Mouse (Mus musculus): ENCODE data around the gene Trim29.

GRCm38 (mm10) chr9:43316466-43316865 is 5.8 kb downstream of the Trim29 start:
- TF ChIP-seq POLR2AphosphoS2 (IDR thresholded peaks at IDR 0.05; ENCODE audit: low read length) (no peak), POLR2AphosphoS5 (IDR thresholded peaks at IDR 0.05; ENCODE audit: borderline replicate concordance, low read depth, low read length) (no peak)

Measured in MEL (cell line).